Mouse (Mus musculus): ENCODE data around the gene Lrrc42.

The Lrrc42 gene

GRCm38 (mm10) chr4:107196454-107196853 lies 56.9 kb downstream of the Lrrc42 start:
- no peak for DNase-seq (ENCODE audit: low spot score in 2 of 2)

GRCm38 (mm10) chr4:107193841-107194240 lies 59.5 kb downstream of the Lrrc42 start:
- no peak for DNase-seq (ENCODE audit: low spot score in 2 of 2)

GRCm38 (mm10) chr4:107185703-107186102 lies 67.6 kb downstream of the Lrrc42 start:
- no peak for DNase-seq (ENCODE audit: low spot score in 2 of 2)

Data from urinary bladder, adult 18-20 months (tissue).